Mouse (Mus musculus) cerebellum, adult 11-12 months (tissue): ENCODE results near the gene Gm42906.

Experiments
- DNase-seq: peaks from one replicate; pipeline ENCODE4 v3.0.0; 2022

Gene Gm42906

GRCm38 (mm10) chr5:151056255-151056919 is 371.6 kb downstream of the Gm42906 start:
- no peak for DNase-seq

- no peak for DNase-seq
These were observed 372.4 kb downstream of the Gm42906 start for GRCm38 (mm10) chr5:151055426-151056090.

GRCm38 (mm10) chr5:151054743-151055114 is 373.2 kb downstream of the Gm42906 start:
- no peak for DNase-seq

GRCm38 (mm10) chr5:151054100-151054742 is 373.7 kb downstream of the Gm42906 start:
- no peak for DNase-seq

GRCm38 (mm10) chr5:151053190-151053589 is 374.8 kb downstream of the Gm42906 start:
- no peak for DNase-seq

- no peak for DNase-seq
These were observed 375.6 kb downstream of the Gm42906 start for GRCm38 (mm10) chr5:151052331-151052730.

- DNase-seq: no peak
These were observed 380.5 kb downstream of the Gm42906 start for GRCm38 (mm10) chr5:151047488-151047887.

- no peak for DNase-seq
These were observed 381.0 kb downstream of the Gm42906 start for GRCm38 (mm10) chr5:151046917-151047316.

- DNase-seq: no peak
These were observed 381.8 kb downstream of the Gm42906 start for GRCm38 (mm10) chr5:151046131-151046530.

GRCm38 (mm10) chr5:151042911-151043310 is 385.1 kb downstream of the Gm42906 start:
- DNase-seq: no peak

- DNase-seq: no peak
These were observed 390.1 kb downstream of the Gm42906 start for GRCm38 (mm10) chr5:151037871-151038270.

GRCm38 (mm10) chr5:151034715-151035512 is 393.0 kb downstream of the Gm42906 start:
- no peak for DNase-seq

- no peak for DNase-seq
These were observed 399.1 kb downstream of the Gm42906 start for GRCm38 (mm10) chr5:151028906-151029305.

- DNase-seq: peak; percentile 45
These were observed 400.8 kb downstream of the Gm42906 start for GRCm38 (mm10) chr5:151027171-151027570.

- no peak for DNase-seq
These were observed 401.9 kb downstream of the Gm42906 start for GRCm38 (mm10) chr5:151026069-151026468.

- DNase-seq: no peak
These were observed 403.5 kb downstream of the Gm42906 start for GRCm38 (mm10) chr5:151024483-151024882.

GRCm38 (mm10) chr5:151023461-151023860 is 404.5 kb downstream of the Gm42906 start:
- peak; percentile 78 for DNase-seq

- DNase-seq: no peak
These were observed 405.0 kb downstream of the Gm42906 start for GRCm38 (mm10) chr5:151022939-151023338.

GRCm38 (mm10) chr5:151022026-151022425 is 405.9 kb downstream of the Gm42906 start:
- no peak for DNase-seq

GRCm38 (mm10) chr5:151020831-151021230 is 407.1 kb downstream of the Gm42906 start:
- no peak for DNase-seq

- no peak for DNase-seq
These were observed 407.7 kb downstream of the Gm42906 start for GRCm38 (mm10) chr5:151020031-151020820.

- DNase-seq: no peak
These were observed 409.0 kb downstream of the Gm42906 start for GRCm38 (mm10) chr5:151018959-151019358.
